Mouse (Mus musculus) megakaryocyte, embryonic 14.5 days (primary cell): ENCODE data around the gene Mrpl46.

Experiments used
- FLI1 ChIP-seq: IDR thresholded peaks from 2 replicates; pipeline ENCODE4 v1.6.1; 2012; ENCODE audit warnings: low read length, inconsistent platforms, mixed read lengths
- GATA1 ChIP-seq: IDR thresholded peaks from 3 replicates; pipeline ENCODE4 v1.6.1; 2012; ENCODE audit warnings: mixed read lengths, low read length, inconsistent platforms, borderline replicate concordance

DNA sequence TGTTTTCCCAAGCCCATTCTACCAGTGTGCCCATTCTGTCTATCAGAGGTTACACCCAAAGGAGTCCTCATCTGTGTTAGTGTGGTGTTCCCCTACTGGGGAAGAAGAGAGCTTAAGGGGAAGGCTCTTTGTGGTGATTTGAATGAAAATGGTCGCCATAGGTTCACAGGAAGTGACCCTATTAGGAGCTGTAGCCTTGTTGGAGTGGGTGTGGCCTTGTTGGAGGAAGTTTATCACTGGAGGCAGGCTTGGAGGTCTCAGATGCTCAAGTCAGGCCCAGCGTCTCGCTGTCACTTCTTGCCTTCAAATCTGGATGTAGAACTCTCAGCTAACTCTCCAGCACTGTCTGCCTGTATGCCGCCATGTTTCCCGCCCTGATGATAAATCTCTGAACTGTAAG lies 12.4 kb downstream of the Mrpl46 start:
- TF ChIP-seq GATA1 (no peak), FLI1 (no peak)
